Mouse (Mus musculus) common myeloid progenitor, adult 5-6 weeks (primary cell): ENCODE results near the gene Otos. TPM values are rescaled to one million over a fixed set of nuclear protein-coding genes. Genes with fewer than 3 reads are reported as not detected.
A peak's percentile ranks its signal among the peaks of the same experiment; 100 is the strongest.

Experiments used
- ATAC-seq: replicated peaks from 2 replicates; pipeline ENCODE4 v1.8.0; 2016; ENCODE audit warnings: low read depth, mild to moderate bottlenecking, moderate TSS enrichment, inconsistent platforms; ENCODE audit not compliant: poor library complexity, severe bottlenecking
- total RNA-seq: library from RNA; stranded (forward); fragments of 200-1000, 187-1606 nt; gene quantifications from 2 replicates; pipeline ENCODE4 v1.2.3, GENCODE M21; 2017

The Otos gene
- total RNA-seq, 1 experiment from 2014 or later = 6.0 TPM

- ATAC-seq = peak; percentile 72
Observed at GRCm38 (mm10) chr1:92647752-92648151, 889 bp downstream of the Otos start.

GRCm38 (mm10) chr1:92647026-92647425, 1.6 kb downstream of the Otos start:
- ATAC-seq = no peak

- no peak for ATAC-seq
Observed at GRCm38 (mm10) chr1:92646601-92647000, 2.0 kb downstream of the Otos start.

GRCm38 (mm10) chr1:92646111-92646510, 2.5 kb downstream of the Otos start:
- ATAC-seq = no peak

GRCm38 (mm10) chr1:92644916-92645315, 3.7 kb downstream of the Otos start:
- no peak for ATAC-seq

- no peak for ATAC-seq
Observed at GRCm38 (mm10) chr1:92643691-92644090, 5.0 kb downstream of the Otos start.

GRCm38 (mm10) chr1:92641514-92642272, 6.9 kb downstream of the Otos start, which contains the start of gene Cops9:
Gene Cops9 (minus strand): TSS chr1:92641985.
- ATAC-seq = peak; percentile 85

- peak; percentile 31 for ATAC-seq
Observed at GRCm38 (mm10) chr1:92640393-92640792, 8.2 kb downstream of the Otos start.

- no peak for ATAC-seq
Observed at GRCm38 (mm10) chr1:92638736-92639135, 9.9 kb downstream of the Otos start.

- no peak for ATAC-seq
Observed at GRCm38 (mm10) chr1:92638181-92638580, 10.5 kb downstream of the Otos start.

GRCm38 (mm10) chr1:92637501-92638172, 11.0 kb downstream of the Otos start:
- ATAC-seq = no peak

- ATAC-seq = no peak
Observed at GRCm38 (mm10) chr1:92636676-92637075, 12.0 kb downstream of the Otos start.

GRCm38 (mm10) chr1:92636015-92636414, 12.6 kb downstream of the Otos start:
- ATAC-seq = no peak

GRCm38 (mm10) chr1:92634976-92635599, 13.6 kb downstream of the Otos start:
- ATAC-seq = no peak

- ATAC-seq = no peak
Observed at GRCm38 (mm10) chr1:92634569-92634968, 14.1 kb downstream of the Otos start.

GRCm38 (mm10) chr1:92633726-92634125, 14.9 kb downstream of the Otos start:
- ATAC-seq = no peak

GRCm38 (mm10) chr1:92632948-92633347, 15.7 kb downstream of the Otos start:
- no peak for ATAC-seq

- ATAC-seq = no peak
Observed at GRCm38 (mm10) chr1:92632196-92632595, 16.4 kb downstream of the Otos start.

GRCm38 (mm10) chr1:92628227-92628626, 20.4 kb downstream of the Otos start:
- ATAC-seq = peak; percentile 83

- no peak for ATAC-seq
Observed at GRCm38 (mm10) chr1:92618360-92618759, 30.3 kb downstream of the Otos start.

GRCm38 (mm10) chr1:92617488-92617887, 31.2 kb downstream of the Otos start, which contains the start of gene Olfr12:
Gene Olfr12 (plus strand): TSS chr1:92617788.
- no peak for ATAC-seq
